Mouse (Mus musculus): ENCODE data around the gene Mknk2. TPM values are rescaled to one million over a fixed set of nuclear protein-coding genes. Genes with fewer than 3 reads are reported as not detected.
A peak's percentile ranks its signal among the peaks of the same experiment; 100 is the strongest.

Gene Mknk2
- 100 to 1,000 TPM; 143 to 159 TPM for total RNA-seq (2021)

- intact Hi-C loops (cut with DNase I), result no loop called here
- peak; percentile 97 for DNase-seq
These were observed at the start of gene Mknk2 for GRCm38 (mm10) chr10:80677942-80678436. Gene Mknk2, minus strand, starts transcription at chr10:80678112.

GRCm38 (mm10) chr10:80717281-80717680, 39.4 kb upstream of the Mknk2 start:
- intact Hi-C loops (cut with DNase I), result no loop called here
- no peak for DNase-seq

GRCm38 (mm10) chr10:80710834-80711233, 32.9 kb upstream of the Mknk2 start:
- intact Hi-C loops (cut with DNase I), result no loop called here
- no peak for DNase-seq

GRCm38 (mm10) chr10:80705479-80705878, 27.6 kb upstream of the Mknk2 start:
- DNase-seq, result no peak
- intact Hi-C loops (cut with DNase I), result loop anchor here (10.0 kb wide), 1 partner anchor 271 kb away; the partner anchor contains the start of gene Tcf3

- no peak for DNase-seq
- intact Hi-C loops (cut with DNase I), result loop anchor here (10.0 kb wide), 1 partner anchor 270 kb away; the partner anchor contains the start of gene Tcf3
These were observed 27.1 kb upstream of the Mknk2 start for GRCm38 (mm10) chr10:80705033-80705432.

GRCm38 (mm10) chr10:80704418-80704817, 26.5 kb upstream of the Mknk2 start:
- no peak for DNase-seq
- intact Hi-C loops (cut with DNase I), result loop anchor here (10.0 kb wide), 1 partner anchor 270 kb away; the partner anchor contains the start of gene Tcf3

GRCm38 (mm10) chr10:80703643-80704042, 25.7 kb upstream of the Mknk2 start:
- no peak for DNase-seq
- intact Hi-C loops (cut with DNase I), result loop anchor here (10.0 kb wide), 1 partner anchor 269 kb away; the partner anchor contains the start of gene Tcf3

GRCm38 (mm10) chr10:80702536-80703390, 24.9 kb upstream of the Mknk2 start:
- DNase-seq, result peak; percentile 95 to 96
- intact Hi-C loops (cut with DNase I), result loop anchor here (10.0 kb wide), 1 partner anchor 268 kb away; the partner anchor contains the start of gene Tcf3

GRCm38 (mm10) chr10:80701721-80702535, 24.0 kb upstream of the Mknk2 start, which contains the start of the genes Mob3a and Izumo4:
Gene Mob3a, minus strand, starts transcription at chr10:80701977.
Gene Izumo4, plus strand, starts transcription at chr10:80702184.
- intact Hi-C loops (cut with DNase I), result loop anchor here (10.0 kb wide), 1 partner anchor 267 kb away; the partner anchor contains the start of gene Tcf3
- DNase-seq, result peak; percentile 99

- intact Hi-C loops (cut with DNase I), result loop anchor here (10.0 kb wide), 1 partner anchor 266 kb away; the partner anchor contains the start of gene Tcf3
- DNase-seq, result no peak
These were observed 22.8 kb upstream of the Mknk2 start for GRCm38 (mm10) chr10:80700732-80701131.

- intact Hi-C loops (cut with DNase I), result loop anchor here (10.0 kb wide), 1 partner anchor 265 kb away; the partner anchor contains the start of gene Tcf3
- DNase-seq, result no peak
These were observed 22.2 kb upstream of the Mknk2 start for GRCm38 (mm10) chr10:80700038-80700504.

- intact Hi-C loops (cut with DNase I), result no loop called here
- DNase-seq, result no peak
These were observed 20.7 kb upstream of the Mknk2 start for GRCm38 (mm10) chr10:80698605-80699004.

- DNase-seq, result no peak
- intact Hi-C loops (cut with DNase I), result no loop called here
These were observed 19.9 kb upstream of the Mknk2 start for GRCm38 (mm10) chr10:80697812-80698211.

- DNase-seq, result no peak
- intact Hi-C loops (cut with DNase I), result no loop called here
These were observed 19.5 kb upstream of the Mknk2 start for GRCm38 (mm10) chr10:80697393-80697787.

- no peak for DNase-seq
- intact Hi-C loops (cut with DNase I), result no loop called here
These were observed 18.8 kb upstream of the Mknk2 start for GRCm38 (mm10) chr10:80696502-80697392.

GRCm38 (mm10) chr10:80695801-80696501, 18.0 kb upstream of the Mknk2 start:
- DNase-seq, result no peak
- intact Hi-C loops (cut with DNase I), result no loop called here

GRCm38 (mm10) chr10:80695186-80695585, 17.3 kb upstream of the Mknk2 start:
- intact Hi-C loops (cut with DNase I), result no loop called here
- peak; percentile 59 for DNase-seq

- intact Hi-C loops (cut with DNase I), result no loop called here
These were observed 16.4 kb upstream of the Mknk2 start for GRCm38 (mm10) chr10:80694159-80694938.

More at GRCm38 (mm10) chr10:80694159-80694938, 16.4 kb upstream of the Mknk2 start:
- DNase-seq, result no peak

Measured in heart, postnatal 10 days (tissue).